Mouse (Mus musculus): ENCODE results near the gene Sft2d2. TPM values are rescaled to one million over a fixed set of nuclear protein-coding genes. Genes with fewer than 3 reads are reported as not detected.
A peak's percentile ranks its signal among the peaks of the same experiment; 100 is the strongest.

Sft2d2 gene
- total RNA-seq, 4 experiments from 2014 or later: 8.7 to 10.7 (median 10.3) TPM

- DNase-seq (ENCODE audit: low spot score in 2 of 2): no peak
Observed at GRCm38 (mm10) chr1:165133279-165133678, 61.0 kb downstream of the Sft2d2 start.

GRCm38 (mm10) chr1:165132187-165132877 is 61.9 kb downstream of the Sft2d2 start:
- peak; percentile 44 to 47 for DNase-seq (ENCODE audit: low spot score in 2 of 2)

GRCm38 (mm10) chr1:165129573-165129972 is 64.7 kb downstream of the Sft2d2 start:
- no peak for DNase-seq (ENCODE audit: low spot score in 2 of 2)

Other genes starting within 250 kb of the Sft2d2 start
- gene Tbx19, start 33.7 kb downstream of the Sft2d2 start, total RNA-seq (2022): not detected
- gene Tiprl, start 42.6 kb upstream of the Sft2d2 start, total RNA-seq (2022): 10 to 100 TPM; 18.6 to 21.7 (median 19.5) TPM
- gene Gpr161, start 101.4 kb upstream of the Sft2d2 start, total RNA-seq (2022): under 1 TPM; 0.68 to 0.96 (median 0.80) TPM